Mouse (Mus musculus) skeletal muscle tissue, adult 2 months (tissue): ENCODE results near the gene Bsx.

Source experiments
- DNase-seq: peaks from one replicate; pipeline ENCODE4 v3.0.0-alpha.2; 2012; ENCODE audit warnings: low read depth, low spot score

The Bsx gene

GRCm38 (mm10) chr9:40889389-40889788, 15.5 kb downstream of the Bsx start:
- DNase-seq = no peak

DNA sequence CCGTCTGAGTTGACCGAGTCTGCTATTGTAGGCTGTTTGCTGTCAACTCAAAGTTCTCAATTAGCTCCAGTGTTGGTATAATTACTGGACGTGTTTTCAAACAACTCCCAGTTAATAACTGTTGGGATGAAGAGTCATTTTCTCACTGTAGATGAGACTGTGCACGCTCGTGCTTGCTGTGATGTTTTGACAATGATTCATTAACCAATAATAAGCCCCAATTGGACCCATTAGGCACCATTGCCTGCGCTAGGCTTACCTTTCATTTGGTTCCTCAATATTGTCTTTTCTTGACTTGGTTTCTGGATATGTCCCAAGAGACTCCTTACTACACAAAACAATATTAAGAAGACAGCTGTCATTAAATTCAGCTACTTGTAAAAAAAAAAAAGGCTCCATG, 18.5 kb downstream of the Bsx start:
- DNase-seq = no peak

GRCm38 (mm10) chr9:40907413-40907812, 33.5 kb downstream of the Bsx start:
- DNase-seq = no peak

GRCm38 (mm10) chr9:40908411-40908810, 34.5 kb downstream of the Bsx start:
- no peak for DNase-seq

DNA sequence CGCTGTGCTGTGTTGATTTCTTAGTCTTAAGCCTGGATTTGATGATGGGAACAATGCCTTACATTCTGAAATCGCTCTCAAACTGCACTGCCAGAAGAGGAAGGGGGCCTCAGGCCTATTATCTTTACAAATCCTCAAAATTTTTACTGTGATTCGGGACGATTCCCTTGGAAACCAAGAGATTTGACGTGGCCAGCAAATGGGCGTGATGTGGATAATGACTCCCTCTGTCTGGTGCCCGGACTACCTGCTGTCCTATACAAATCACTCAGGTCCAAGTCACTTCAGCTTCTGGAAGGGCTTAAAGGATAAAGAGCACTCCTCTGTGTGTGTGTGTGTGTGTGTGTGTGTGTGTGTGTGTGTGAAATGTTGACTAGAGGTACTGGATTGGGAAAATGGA, 35.0 kb downstream of the Bsx start:
- no peak for DNase-seq

DNA sequence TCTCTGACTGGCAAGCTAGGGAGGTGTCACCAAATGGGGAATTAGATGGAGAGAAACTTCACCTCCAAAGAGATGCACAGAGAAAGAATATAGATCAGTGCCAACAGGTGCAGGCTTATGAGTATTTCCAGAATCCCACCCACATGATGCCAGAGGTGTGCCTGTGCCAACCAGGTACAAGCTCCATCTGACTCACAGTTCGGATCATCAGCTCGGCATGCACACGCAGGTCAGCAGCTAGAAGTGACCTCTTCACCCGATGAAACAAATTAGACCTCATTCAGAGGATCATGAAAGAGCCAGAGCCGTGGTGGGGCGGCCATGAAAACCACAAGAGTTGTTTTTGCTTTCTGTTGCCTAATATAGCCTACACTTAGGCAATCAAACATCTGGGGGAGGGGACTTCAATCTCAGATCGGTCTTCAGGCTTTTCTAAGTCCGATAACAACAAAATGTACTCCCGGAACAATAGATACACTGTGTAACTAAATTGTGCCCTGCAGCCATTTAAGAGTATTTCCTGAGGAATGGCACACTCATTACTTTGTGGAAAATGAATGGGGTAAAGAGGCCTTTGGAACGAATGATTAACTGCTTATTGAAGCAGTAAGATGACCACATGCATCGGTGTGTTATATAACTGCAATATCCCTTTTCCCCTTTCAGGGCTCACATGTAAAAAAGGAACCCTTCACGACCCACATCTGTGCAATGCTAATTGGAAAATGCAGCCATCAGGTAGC, 44.1 kb downstream of the Bsx start:
- DNase-seq = no peak

DNA sequence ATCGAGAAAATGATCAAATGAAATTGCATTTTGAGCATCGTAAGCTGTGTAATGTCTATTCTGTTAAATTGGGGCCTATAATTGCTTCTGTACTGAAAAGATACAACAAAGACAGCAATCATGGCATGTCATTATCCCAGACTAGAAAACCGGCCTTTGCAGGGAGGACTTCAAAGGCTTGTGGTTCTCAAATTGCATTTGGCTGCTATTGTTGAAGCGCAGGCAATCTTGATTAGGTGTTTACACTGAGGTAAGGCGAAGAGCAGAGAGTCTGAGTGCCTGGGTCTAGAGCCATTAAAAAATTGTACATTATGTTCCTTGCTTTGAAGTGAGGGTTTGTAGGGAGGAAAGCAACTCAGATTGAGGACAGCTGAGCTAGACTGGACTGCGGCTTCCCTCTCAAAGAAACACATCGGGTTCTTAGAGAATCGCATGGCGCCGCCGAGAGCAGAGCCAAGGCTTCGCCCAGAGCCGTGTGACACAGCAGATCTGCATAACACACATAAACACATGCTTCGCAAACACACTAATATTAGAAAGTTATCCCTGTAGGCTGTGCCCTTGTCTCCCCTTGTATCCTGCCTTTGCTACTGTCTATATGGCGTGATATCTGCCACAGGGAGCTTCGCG, 53.5 kb downstream of the Bsx start:
- DNase-seq = no peak
